Mouse (Mus musculus) embryo, embryonic 10 days (tissue): ENCODE results near the gene Fnbp4.
A peak's percentile ranks its signal among the peaks of the same experiment; 100 is the strongest.
"Not testable (repeated sequence)": the region's sequence is repeated elsewhere in the genome, so short reads cannot be mapped to it uniquely, and the experiment has no call there.

Experiments
- DNase-seq: peaks from one replicate; pipeline ENCODE4 v3.0.0-alpha.2; 2015; ENCODE audit warnings: low spot score

The Fnbp4 gene

DNA sequence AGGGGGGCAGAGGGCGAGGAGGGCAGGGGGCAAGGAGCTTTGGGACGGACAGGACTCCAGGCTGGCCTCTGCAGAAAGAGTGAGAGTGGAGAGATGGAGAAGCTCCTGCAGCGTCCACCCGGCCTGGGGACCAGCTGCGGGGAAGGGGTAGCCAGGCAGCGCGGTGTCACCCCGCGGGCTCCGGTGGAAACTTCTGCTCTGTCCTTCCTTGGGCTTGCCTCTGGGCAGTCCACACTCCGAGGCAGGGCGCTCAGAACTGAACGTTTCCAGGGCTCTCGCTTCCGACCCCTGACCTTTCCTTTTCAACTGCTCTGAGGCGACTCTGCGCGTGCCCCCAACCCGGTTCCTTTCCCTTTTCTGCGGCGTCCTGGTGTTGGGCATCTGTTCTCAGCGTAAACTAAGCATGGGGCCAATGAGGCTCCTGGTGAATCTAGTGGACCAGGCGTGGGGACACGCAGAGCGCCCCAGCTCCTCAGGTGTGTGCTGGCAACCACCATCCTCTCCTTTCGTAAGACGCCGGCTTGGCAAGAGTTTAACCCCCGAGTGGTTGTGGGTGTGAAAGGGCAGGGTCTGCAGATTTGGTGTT is 37.8 kb downstream of the Fnbp4 start:
- DNase-seq: peak; percentile 57

- DNase-seq: no peak
Observed at GRCm38 (mm10) chr2:90788126-90788525, 43.0 kb downstream of the Fnbp4 start.

DNA sequence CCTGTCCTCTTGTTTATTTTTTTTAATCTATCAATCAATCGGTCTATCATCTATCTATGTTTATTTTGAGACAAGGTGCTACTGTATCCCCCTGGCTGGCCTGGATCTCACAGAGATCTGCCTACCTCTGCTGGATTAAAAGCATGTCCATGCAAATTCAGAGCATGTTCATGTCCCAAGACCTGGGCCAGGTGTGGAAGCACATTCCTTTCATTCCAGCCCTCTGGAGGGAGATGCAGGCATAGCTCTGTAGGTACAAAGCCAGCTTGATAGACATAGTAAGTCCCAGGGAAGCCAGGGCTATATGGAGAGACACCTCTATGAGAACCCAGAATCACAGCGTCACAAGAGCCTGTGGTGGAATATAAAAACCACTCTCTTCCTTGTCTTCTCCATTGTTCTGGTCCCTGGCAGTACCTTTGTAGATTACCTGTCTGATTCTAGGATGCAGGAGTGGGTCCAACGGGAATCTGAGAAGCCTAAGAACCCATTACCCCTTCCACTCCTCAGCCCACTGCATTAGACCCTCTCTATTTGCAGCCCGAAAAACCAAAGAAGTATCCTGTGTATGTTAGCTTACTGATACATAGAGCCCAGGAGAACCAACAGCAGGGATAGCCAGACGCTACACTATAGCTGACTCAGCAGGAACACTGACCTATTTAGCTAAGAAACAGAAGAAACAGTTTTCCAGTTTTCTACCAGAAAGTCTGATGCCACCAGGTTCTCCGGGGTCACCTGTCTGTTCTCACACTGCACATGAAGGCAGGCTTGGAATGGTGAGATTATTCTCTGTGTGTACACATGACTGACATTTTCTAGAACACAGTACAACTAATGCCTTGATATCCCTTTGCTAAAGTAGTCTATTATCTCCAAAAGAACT is 63.3 kb downstream of the Fnbp4 start:
- no peak for DNase-seq

DNA sequence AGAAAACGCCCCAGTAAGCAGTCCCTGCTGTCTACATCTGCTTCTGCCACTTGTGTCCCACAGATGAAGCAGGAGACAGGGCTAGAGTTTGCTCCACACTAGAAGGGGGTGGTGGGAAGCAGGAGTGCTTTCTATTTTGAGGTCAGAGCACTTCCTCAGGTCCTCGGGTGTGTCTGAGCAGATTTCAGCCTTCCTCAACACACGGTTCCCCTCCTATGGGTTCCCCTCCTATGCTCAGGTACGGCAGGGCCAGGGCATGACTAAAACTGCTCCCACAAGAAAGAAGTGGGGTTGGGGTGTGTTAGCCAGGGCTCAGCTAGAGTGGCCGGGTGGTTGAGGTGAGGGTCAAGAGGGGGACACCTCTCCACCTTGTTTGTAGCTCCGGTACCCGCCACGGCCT is 65.6 kb downstream of the Fnbp4 start:
- DNase-seq: no peak

DNA sequence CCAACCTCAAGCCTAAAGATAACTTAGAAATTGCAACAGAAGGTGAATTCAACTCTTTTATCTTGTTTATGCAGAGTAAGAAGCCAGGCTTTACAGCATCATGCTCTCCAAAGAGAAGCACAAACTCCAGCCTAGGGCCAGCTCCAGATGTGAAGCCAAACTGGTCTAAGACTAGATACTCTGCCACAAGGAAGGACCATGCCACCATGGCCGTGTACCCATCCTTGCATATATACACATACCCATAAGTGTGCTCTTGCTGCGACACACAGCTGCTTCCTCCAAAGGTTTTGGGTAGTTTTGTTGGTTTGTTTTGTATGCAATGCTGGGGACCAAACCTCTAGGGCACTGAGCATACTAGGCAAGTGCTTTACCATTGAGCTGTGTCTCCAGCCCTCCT is 70.1 kb downstream of the Fnbp4 start:
- DNase-seq: no peak

- DNase-seq: no peak
Observed at GRCm38 (mm10) chr2:90816144-90816543, 71.0 kb downstream of the Fnbp4 start.

DNA sequence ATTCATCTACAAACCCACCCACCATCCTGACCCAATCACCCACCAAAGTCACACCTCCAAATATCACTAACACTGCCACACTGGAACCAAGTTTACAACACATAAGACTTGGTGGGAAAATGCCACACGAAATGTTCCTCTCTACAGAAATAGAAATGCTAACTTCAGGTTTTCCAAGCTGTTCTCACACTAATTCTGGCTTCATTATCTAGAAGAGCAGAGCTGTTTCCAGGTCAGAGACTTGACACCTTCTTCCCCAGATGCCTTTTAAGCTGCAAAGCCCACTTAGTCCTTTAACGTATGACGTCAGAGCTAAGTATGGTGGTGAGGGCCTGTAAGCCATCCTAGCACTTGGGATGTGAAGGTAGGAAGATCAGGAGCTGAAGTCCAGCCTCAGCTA is 73.5 kb downstream of the Fnbp4 start:
- no peak for DNase-seq

GRCm38 (mm10) chr2:90820894-90821293 is 75.7 kb downstream of the Fnbp4 start:
- DNase-seq: no peak

GRCm38 (mm10) chr2:90822978-90823377 is 77.8 kb downstream of the Fnbp4 start:
- DNase-seq: no peak

GRCm38 (mm10) chr2:90823781-90824180 is 78.6 kb downstream of the Fnbp4 start:
- DNase-seq: no peak

- DNase-seq: not testable (repeated sequence)
Observed at GRCm38 (mm10) chr2:90824528-90824927, 79.4 kb downstream of the Fnbp4 start.

- DNase-seq: no peak
Observed at GRCm38 (mm10) chr2:90825515-90826172, 80.5 kb downstream of the Fnbp4 start.

DNA sequence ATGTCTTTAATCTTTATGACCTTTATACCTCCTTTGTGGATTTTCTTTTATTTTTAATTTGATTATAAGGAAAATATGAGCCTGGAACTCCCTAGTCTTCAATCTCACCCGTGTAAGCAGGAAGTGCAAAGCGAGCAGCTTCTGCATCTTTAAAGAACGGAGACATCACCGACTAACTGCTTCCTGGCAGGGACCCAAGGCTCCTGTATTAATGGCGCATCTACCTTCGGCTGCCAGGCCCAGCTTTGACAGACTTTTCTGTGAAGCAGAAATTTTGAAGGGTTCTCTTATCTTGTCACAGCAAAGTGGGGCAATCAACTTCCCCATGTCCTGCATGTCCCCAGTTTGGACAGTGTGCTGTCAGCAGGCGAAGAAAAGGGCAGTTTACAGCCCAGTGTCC is 83.6 kb downstream of the Fnbp4 start:
- DNase-seq: no peak
